Mouse (Mus musculus): ENCODE measurements around the gene Irgq.
"Not testable (repeated sequence)": the region's sequence is repeated elsewhere in the genome, so short reads cannot be mapped to it uniquely, and the experiment has no call there.

The Irgq gene

DNA sequence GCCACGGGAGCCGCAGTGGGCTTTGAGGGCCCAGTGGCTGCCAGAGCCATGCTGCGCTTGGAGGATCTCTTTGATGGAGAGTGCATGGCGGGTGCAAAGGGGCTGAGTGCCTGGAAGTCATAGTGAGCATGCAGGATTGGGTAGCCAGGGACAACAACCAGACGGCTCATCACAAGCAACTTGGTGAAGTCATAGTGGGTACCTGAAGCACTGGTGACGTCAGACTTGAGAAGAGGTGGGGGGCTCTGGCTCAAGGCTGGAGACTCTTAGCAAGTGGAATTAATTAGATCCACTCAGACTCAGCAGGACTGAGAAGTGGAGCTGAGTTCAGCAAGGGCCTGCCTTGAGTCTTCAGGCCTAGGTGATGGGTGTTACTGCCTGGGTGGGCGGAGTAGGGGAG is 18.1 kb upstream of the Irgq start, which contains the start of gene AC161166.1:
Gene AC161166.1 (minus strand): TSS at position 101 of the 400 bp plus-strand sequence.
- DNase-seq (ENCODE audit: low spot score in 2 of 2): no peak

DNA sequence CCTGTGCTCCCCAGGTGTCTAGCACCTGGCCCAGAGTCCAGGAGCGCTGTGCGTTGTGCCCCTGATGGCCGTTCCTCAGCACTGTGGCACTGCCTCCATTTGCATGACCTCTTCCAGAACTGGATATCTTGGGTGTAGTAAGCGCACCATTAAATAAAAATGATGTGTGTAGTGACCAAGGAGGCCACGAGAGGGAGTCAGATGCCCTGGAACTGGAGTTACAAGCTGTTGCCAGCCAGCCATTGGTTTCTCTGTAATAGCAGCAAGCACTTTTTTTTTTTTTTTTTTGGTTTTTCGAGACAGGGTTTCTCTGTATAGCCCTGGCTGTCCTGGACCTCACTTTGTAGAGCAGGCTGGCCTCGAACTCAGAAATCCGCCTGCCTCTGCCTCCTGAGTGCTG is 14.2 kb upstream of the Irgq start:
- not testable (repeated sequence) for DNase-seq (ENCODE audit: low spot score in 2 of 2)

DNA sequence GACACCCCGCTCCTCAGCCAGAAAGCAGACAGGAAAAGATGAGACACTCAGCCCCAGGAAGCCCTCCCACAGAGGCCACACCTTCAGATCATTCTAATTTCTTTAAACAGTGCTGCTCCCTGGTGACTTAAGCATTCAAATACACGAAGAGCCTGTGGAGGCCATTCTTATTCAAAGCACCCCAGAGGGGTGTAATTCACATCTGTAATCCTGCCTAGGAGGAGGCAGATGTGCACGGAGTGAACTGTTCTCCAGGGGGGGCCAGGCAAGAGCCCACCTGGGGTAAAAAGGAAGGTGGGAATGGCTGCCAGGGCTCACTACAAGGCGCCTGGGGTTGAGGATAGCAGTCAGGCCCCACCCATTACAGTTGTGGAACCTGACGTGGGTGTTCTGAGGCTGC is 13.4 kb upstream of the Irgq start:
- DNase-seq (ENCODE audit: low spot score in 2 of 2): no peak

- DNase-seq (ENCODE audit: low spot score in 2 of 2): no peak
Observed at GRCm38 (mm10) chr7:24517654-24518053, 12.8 kb upstream of the Irgq start.

DNA sequence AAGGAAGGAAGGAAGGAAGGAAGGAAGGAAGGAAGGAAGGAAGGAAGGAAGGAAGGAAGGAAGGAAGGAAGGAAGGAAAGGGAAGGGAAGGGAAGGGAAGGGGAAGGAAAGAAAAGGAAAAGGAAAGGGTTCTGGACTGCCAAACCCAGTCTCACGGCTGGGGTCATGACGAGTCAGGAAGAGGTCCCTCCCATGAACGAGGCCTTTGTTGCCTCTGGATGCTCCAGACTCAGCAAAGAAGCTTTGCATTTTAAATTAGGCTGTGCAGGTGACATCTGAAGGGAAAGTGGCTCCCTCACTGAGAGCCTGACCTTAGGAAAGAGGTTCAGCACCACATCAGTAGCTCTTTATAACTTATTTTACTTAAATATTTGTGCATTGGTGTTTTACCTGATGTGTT is 11.4 kb upstream of the Irgq start:
- no peak for DNase-seq (ENCODE audit: low spot score in 2 of 2)

DNA sequence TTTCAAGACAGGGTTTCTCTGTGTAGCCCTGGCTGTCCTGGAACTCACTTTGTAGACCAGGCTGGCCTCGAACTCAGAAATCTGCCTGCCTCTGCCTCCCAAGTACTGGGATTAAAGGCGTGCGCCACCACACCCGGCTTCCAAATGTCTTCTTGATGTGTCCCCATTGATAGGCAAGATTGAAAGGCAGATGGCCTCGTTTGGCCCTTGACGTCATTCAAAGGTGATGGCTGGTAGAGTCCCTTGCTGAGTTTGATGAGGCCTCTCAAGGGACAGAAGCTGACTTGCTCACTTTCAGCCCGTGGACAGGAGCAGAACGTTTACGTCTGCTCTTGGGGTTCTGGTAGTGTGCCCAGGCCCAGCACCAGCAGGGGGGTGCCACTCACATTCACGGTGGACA is 10.4 kb upstream of the Irgq start:
- not testable (repeated sequence) for DNase-seq (ENCODE audit: low spot score in 2 of 2)

DNA sequence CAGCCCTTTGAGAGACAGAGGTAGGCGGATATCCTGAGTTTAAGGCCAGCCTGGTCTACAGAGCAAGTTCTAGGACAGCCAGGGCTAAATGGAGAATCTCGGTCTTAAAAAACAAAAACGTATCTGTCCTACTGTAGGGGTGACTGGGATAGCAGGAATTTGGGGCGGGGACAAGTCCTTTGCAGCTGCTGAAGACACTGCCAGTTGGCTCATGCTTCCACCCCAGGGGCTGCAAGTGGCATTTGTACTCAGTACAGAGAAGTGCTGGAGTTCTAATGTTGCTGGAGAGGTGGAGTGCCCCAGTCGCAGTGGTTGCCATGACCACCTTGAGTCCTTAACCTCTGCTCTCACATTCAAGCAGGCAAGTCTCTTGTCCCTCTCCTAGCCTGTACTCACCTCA is 7.7 kb upstream of the Irgq start:
- no peak for DNase-seq (ENCODE audit: low spot score in 2 of 2)

- DNase-seq (ENCODE audit: low spot score in 2 of 2): no peak
Observed at GRCm38 (mm10) chr7:24523723-24524122, 6.8 kb upstream of the Irgq start.

GRCm38 (mm10) chr7:24524978-24525377 is 5.5 kb upstream of the Irgq start:
- DNase-seq (ENCODE audit: low spot score in 2 of 2): no peak

DNA sequence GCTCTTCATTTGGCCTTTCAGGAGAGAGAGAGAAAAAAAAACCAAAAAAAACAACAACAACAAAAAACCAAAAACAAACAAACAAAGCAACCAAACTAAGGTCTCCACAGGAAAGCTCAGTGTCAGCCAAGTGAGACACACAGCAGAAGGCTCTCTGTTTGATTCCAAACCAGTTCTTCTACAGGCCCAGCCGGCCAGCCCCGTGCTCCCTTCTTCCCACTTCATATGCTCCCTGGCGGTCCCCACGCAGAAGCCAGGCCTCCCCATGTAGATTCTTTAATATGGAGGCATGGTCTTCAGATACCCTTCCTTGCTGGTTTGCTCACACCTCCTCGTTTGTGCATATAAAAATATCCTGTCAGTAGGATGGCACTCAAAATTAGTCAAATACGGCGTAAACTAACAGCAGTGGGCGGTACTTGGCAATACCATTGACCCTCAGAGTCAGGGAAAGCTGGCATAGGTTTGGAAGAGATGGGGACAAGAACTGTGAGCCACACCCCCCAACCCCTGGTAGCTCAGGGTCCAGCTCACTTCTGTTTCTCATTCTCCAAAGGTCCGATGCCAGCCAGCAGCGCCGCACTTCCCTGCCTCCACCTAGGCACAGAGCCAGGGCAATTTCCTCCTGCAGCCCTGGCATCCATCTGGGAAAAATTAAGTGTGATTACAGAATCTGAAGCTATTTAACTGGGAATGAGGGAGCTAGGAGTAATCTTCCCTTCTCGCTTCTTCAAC is 4.6 kb upstream of the Irgq start:
- no peak for DNase-seq (ENCODE audit: low spot score in 2 of 2)

DNA sequence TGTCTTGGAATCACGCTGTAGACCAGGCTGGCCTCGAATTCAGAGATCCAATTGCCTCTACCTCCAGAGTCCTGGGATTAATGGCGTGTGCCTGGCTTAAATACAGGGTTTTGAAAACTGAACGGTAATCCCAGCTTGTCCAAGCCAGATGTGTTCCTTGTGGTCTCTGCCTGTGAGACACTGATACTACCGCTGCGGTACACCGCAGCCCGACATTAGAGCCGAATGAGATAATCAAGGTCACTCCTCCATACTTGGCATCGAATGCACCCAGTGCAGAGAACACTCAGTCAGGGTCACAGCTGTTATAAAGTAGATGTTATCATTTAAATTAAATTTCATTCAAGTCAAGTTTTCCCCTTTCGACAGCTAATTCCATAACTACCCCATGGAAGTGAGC is 1.6 kb upstream of the Irgq start:
- DNase-seq (ENCODE audit: low spot score in 2 of 2): no peak

DNA sequence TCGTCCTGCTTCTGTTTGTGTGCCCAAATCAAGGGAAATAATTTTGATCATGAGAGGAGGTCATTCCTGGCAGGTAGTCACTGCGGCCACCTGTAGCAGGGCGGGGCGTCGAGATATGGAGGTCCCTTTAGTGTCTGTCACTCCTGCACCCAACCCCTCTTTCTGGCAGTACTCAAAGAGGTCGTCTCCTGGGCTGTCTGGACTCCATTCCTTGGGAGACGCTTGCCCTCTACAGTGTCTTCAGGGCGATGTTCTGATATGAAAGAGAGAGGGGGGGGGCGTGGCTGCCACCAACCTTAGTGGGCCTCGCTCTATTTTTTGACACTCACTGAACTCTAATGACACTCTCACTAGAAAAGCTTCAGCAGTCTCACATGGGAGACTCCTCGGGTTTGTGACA is 909 bp upstream of the Irgq start:
- DNase-seq (ENCODE audit: low spot score in 2 of 2): no peak

DNA sequence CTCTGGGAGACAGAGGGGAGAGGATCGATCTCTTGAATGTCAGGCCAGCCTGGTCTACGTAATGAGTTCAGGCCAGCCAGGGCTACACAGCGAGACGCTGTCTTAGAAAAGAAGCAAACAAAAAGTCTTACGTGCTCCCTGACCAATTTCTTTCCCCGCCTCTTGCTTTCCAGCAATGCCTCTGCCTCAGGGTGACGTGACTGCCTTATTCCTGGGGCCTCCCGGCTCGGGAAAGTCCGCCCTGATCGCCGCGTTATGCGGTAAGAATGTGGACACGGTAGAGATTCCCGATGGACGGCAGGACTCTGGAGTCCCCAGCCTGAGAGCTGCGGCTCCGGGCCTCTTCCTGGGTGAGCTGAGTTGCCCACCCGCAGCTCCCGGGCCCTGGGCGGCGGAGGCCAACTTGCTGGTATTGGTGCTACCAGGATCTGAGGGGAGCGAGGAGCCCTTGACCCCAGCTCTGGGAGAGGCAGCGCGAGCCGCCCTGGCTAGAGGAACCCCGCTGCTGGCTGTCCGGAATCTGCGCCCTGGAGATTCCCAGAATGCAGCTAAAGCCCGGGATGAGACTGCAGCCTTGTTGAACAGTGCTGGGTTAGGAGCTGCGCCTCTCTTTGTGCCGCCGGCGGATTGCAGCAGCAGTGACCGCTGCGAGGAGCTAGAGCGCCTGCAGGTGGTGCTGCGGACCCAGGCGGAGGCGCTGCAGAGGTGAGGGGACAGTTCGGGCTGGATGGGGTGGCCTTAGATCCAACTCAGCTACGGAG is 902 bp downstream of the Irgq start:
- peak; percentile 58 to 74 for DNase-seq (ENCODE audit: low spot score in 2 of 2)

- no peak for DNase-seq (ENCODE audit: low spot score in 2 of 2)
Observed at GRCm38 (mm10) chr7:24533031-24533571, 2.6 kb downstream of the Irgq start.

DNA sequence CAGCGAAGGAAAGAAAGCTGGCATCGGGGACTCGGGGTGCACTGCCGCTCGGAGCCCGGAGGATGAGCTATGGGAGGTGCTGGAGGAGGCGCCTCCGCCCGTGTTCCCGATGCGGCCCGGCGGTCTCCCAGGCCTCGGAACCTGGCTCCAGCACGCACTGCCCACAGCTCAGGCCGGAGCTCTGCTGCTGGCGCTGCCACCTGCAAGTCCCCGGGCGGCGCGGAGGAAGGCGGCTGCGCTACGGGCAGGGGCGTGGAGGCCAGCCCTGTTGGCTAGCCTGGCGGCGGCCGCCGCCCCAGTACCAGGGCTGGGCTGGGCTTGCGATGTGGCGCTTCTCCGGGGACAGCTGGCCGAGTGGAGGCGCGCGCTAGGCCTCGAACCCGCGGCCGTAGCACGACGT is 3.3 kb downstream of the Irgq start:
- DNase-seq (ENCODE audit: low spot score in 2 of 2): no peak

DNA sequence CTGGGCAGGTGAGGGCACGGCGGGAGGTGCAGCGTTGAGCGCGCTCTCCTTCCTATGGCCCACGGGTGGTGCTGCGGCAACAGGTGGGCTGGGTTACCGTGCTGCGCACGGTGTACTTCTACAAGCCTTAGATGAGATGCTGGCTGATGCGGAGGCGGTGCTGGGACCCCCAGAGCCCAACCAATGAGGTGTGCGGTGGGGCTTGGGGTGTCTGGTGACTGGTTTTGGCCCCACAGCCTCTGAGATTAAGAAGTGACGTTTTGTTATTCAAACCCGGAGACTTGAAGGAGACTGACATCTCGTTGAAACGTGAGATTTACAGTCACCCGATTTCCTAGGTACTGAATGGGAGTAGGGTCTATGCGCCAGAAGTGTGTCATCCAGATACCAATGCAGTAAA is 3.8 kb downstream of the Irgq start:
- no peak for DNase-seq (ENCODE audit: low spot score in 2 of 2)

DNA sequence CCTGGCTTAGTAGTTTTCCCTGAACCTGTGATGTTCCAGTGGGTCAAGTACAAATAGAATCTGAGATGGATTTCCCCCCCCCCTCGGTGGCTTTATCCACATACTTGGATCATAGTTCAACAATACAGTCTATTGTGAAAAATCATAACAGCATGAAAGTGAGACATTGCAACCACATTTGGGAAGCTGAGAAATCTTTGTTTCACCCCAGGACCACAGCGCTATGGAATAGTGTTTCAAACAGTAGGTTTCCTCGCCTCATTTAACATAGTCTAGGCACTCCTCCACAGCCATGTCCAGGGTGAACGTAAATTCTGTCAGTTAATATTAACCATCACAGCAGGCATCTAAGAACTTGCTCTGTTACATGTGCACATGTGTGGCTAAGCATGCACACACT is 6.6 kb downstream of the Irgq start:
- DNase-seq (ENCODE audit: low spot score in 2 of 2): no peak

GRCm38 (mm10) chr7:24537591-24537990 is 7.1 kb downstream of the Irgq start:
- no peak for DNase-seq (ENCODE audit: low spot score in 2 of 2)

DNA sequence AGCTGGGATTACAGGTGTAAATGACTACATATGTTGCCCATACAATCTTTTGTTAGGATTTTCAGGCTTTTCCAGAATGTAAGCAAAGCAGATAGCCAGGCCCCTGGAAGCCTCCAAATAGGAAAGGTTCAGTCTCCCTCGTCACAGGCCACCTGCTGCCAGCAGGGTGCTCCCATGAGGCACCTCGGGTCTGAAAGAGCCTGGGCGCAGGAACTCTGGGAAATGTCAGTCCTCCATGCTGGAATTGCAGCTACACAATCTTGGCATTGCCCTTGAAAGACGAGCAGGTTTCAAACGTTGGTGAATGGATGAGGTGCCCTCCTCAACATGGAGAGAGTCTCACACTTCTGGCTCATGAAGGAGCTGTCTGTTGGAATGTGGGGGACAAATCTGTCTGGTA is 7.7 kb downstream of the Irgq start:
- DNase-seq (ENCODE audit: low spot score in 2 of 2): no peak

- DNase-seq (ENCODE audit: low spot score in 2 of 2): no peak
Observed at GRCm38 (mm10) chr7:24538701-24539100, 8.2 kb downstream of the Irgq start.

DNA sequence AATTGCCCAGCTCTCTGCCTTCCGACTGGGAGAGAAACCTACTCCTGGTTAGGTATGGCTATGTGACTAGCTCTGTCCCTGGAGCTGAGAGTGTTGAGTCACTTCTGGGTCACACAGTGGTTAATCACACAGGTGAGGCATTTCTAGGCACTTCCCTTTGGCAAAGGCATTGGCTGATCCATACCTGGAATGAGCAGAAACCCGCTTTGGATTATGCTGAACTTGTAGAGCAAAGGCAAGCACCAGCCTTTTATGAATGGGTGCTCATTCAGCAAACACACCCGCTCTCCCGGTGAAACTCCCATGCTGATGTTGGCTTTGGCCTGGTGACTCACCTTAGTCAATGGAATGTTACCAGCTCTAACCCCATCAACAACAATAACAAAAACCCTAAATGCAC is 9.2 kb downstream of the Irgq start:
- no peak for DNase-seq (ENCODE audit: low spot score in 2 of 2)

DNA sequence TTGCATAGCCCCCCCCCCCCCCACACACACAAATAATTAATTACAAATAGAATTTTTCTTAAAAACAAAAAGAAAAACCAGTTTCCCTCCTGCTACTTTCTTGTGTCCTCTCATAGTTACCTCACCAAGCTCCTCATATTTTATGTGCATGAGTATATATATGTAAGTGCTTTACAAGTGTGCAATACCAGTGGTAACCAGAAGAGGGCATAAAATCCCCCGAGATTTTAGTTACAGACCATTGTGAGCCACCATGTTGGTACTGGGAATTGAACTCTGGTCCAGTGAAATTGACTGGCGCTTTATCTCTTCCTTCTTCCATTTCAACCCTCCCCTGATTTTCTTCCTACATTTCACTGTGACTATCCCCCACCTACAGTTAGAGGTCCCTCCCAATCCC is 14.0 kb downstream of the Irgq start:
- no peak for DNase-seq (ENCODE audit: low spot score in 2 of 2)

- peak in 1 of 2 experiments; percentile 17 for DNase-seq (ENCODE audit: low spot score in 2 of 2)
Observed at GRCm38 (mm10) chr7:24546068-24546614, 15.7 kb downstream of the Irgq start, which contains the start of the genes Pinlyp and Xrcc1. Pinlyp (minus strand) TSS chr7:24546118. Xrcc1 (plus strand) TSS chr7:24546289.
